In genomic region chr5:121586400-121587039, GRCm38 (mm10) we compare ENCODE assay signal across 9 mouse cellular contexts. TPM values are rescaled to one million over a fixed set of nuclear protein-coding genes. Genes with fewer than 3 reads are reported as not detected.
DNase-seq lines count a peak whose midpoint lies in the region; ATAC-seq and TF ChIP-seq lines count a peak whose summit lies in the region.
"Had no signal": no experiment of that assay in that cellular context is flagged by ENCODE, and none has a peak within 500 bp of the region (broad histone marks: within the 10 kb centered on the region; RNA-seq: fewer than 3 reads in every experiment).

No protein-coding gene starts in this region.

- no peak for TF ChIP-seq CTCF in kidney, adult 2 months (conservative IDR thresholded peaks at IDR 0.05; ENCODE audit: insufficient read depth, insufficient read length, low read depth, low read length)

- DNase-seq in kidney, adult 2 months, result peak; percentile 68
- peak; percentile 88 for DNase-seq in brain, adult 2 months (ENCODE audit: low read depth, low spot score)
- DNase-seq in liver, embryonic 13.5 days, result no peak
- DNase-seq in right cerebral cortex, postnatal 25 days, result peak; percentile 65
- no peak for DNase-seq in cerebellum, postnatal 10 days

- H3K36me3 ChIP-seq in kidney, adult 2 months (ENCODE audit: control insufficient read depth, insufficient read depth, low read length), result no peaks in the 10 kb centered on the region
- no peaks in the 10 kb centered on the region for H3K36me3 ChIP-seq in kidney, embryonic 15.5 days
- H3K36me3 ChIP-seq in intestine, embryonic 16.5 days (ENCODE audit: control insufficient read depth, insufficient read depth, low read length), result no peaks in the 10 kb centered on the region
- H3K36me3 ChIP-seq in liver, embryonic 13.5 days, result no peaks in the 10 kb centered on the region
- H3K36me3 ChIP-seq in midbrain, embryonic 13.5 days, result no peaks in the 10 kb centered on the region
- H3K36me3 ChIP-seq: neural tube, embryonic 12.5 days had no signal

- no peak overlapping the region for H3K9ac ChIP-seq in kidney, embryonic 15.5 days
- H3K9ac ChIP-seq in intestine, embryonic 16.5 days (ENCODE audit: low read depth, low read length), result peak overlapping the region; percentile 34; the same call in 1 of the 2 replicates
- peak overlapping the region; percentile 30; the same call in 1 of the 2 replicates for H3K9ac ChIP-seq in liver, embryonic 13.5 days
- no peak overlapping the region for H3K9ac ChIP-seq in midbrain, embryonic 13.5 days (replicated peaks)
- H3K9ac ChIP-seq: neural tube, embryonic 12.5 days had no signal

- H3K4me2 ChIP-seq in kidney, embryonic 15.5 days, result no peak overlapping the region
- H3K4me2 ChIP-seq in intestine, embryonic 16.5 days (ENCODE audit: low read depth, low read length), result no peak overlapping the region
- peak overlapping the region; percentile 37 for H3K4me2 ChIP-seq in liver, embryonic 13.5 days
- no peak overlapping the region for H3K4me2 ChIP-seq in midbrain, embryonic 13.5 days (replicated peaks)
- H3K4me2 ChIP-seq: neural tube, embryonic 12.5 days had no signal

- 38% methylated on average over 6 of the region's 6 CpGs for WGBS in kidney, adult 2 months
- WGBS in kidney, embryonic 15.5 days, result 53% methylated on average over 6 of the region's 6 CpGs
- WGBS in intestine, embryonic 16.5 days, result 50% methylated on average over 6 of the region's 6 CpGs
- WGBS in liver, embryonic 13.5 days (ENCODE audit: insufficient replicate concordance), result 7% methylated on average over 6 of the region's 6 CpGs
- 77% methylated on average over 6 of the region's 6 CpGs for WGBS in midbrain, embryonic 13.5 days

- H3K27ac ChIP-seq in kidney, adult 2 months (ENCODE audit: insufficient read depth, low read depth, low read length), result peak overlapping the region; percentile 14
- no peak overlapping the region for H3K27ac ChIP-seq in kidney, embryonic 15.5 days
- H3K27ac ChIP-seq in intestine, embryonic 16.5 days (ENCODE audit: low read length), result peak overlapping the region; percentile 76
- H3K27ac ChIP-seq in liver, embryonic 13.5 days, result peak overlapping the region; percentile 62
- H3K27ac ChIP-seq in midbrain, embryonic 13.5 days, result no peak overlapping the region
- H3K27ac ChIP-seq: neural tube, embryonic 12.5 days had no signal

- no peaks in the 10 kb centered on the region for H3K9me3 ChIP-seq in kidney, embryonic 15.5 days (replicated peaks)
- H3K9me3 ChIP-seq in intestine, embryonic 16.5 days (ENCODE audit: control insufficient read depth, low read length), result no peaks in the 10 kb centered on the region
- no peaks in the 10 kb centered on the region for H3K9me3 ChIP-seq in liver, embryonic 13.5 days (replicated peaks)
- H3K9me3 ChIP-seq in midbrain, embryonic 13.5 days, result no peaks in the 10 kb centered on the region
- H3K9me3 ChIP-seq: neural tube, embryonic 12.5 days had no signal

- peaks cover 15% of the 10 kb centered on the region for H3K4me1 ChIP-seq in kidney, adult 2 months (ENCODE audit: control insufficient read depth, insufficient read depth, low read length)
- H3K4me1 ChIP-seq in kidney, embryonic 15.5 days, result peaks cover 26% of the 10 kb centered on the region
- H3K4me1 ChIP-seq in intestine, embryonic 16.5 days (ENCODE audit: control insufficient read depth, insufficient read depth, low read length), result peaks cover 19% of the 10 kb centered on the region
- H3K4me1 ChIP-seq in liver, embryonic 13.5 days (replicated peaks), result peaks cover 55% of the 10 kb centered on the region
- H3K4me1 ChIP-seq in midbrain, embryonic 13.5 days (replicated peaks), result no peaks in the 10 kb centered on the region
- H3K4me1 ChIP-seq: neural tube, embryonic 12.5 days had no signal

- ATAC-seq in kidney, embryonic 15.5 days (replicated peaks; ENCODE audit: low FRiP score), result no peak
- no peak for ATAC-seq in intestine, embryonic 16.5 days
- no peak for ATAC-seq in liver, embryonic 13.5 days (ENCODE audit: low read depth)
- ATAC-seq in midbrain, embryonic 13.5 days, result no peak

- H3K4me3 ChIP-seq in kidney, adult 2 months (ENCODE audit: insufficient read depth, low read depth, low read length), result no peak overlapping the region
- no peak overlapping the region for H3K4me3 ChIP-seq in kidney, embryonic 15.5 days (replicated peaks)
- no peak overlapping the region for H3K4me3 ChIP-seq in intestine, embryonic 16.5 days (ENCODE audit: low read length)
- no peak overlapping the region for H3K4me3 ChIP-seq in liver, embryonic 13.5 days (replicated peaks)
- H3K4me3 ChIP-seq in midbrain, embryonic 13.5 days (replicated peaks), result no peak overlapping the region
- H3K4me3 ChIP-seq: neural tube, embryonic 12.5 days had no signal

- H3K27me3 ChIP-seq in kidney, adult 2 months (replicated peaks; ENCODE audit: control insufficient read depth, insufficient read depth, low read length), result no peaks in the 10 kb centered on the region
- no peaks in the 10 kb centered on the region for H3K27me3 ChIP-seq in kidney, embryonic 15.5 days
- no peaks in the 10 kb centered on the region for H3K27me3 ChIP-seq in intestine, embryonic 16.5 days (replicated peaks; ENCODE audit: control insufficient read depth, insufficient read depth, low read length)
- H3K27me3 ChIP-seq in liver, embryonic 13.5 days, result no peaks in the 10 kb centered on the region
- H3K27me3 ChIP-seq in midbrain, embryonic 13.5 days, result no peaks in the 10 kb centered on the region
- H3K27me3 ChIP-seq: neural tube, embryonic 12.5 days had no signal

- no peak for TF ChIP-seq POLR2A in kidney, adult 2 months (IDR thresholded peaks at IDR 0.05; ENCODE audit: low read depth, low read length)

RNA-seq across cellular contexts. Expression of gene Aldh2, which starts 7.1 kb away (rescaled TPM):
- polyA plus RNA-seq in kidney, adult 2 months (2012; rRNA removed), result 1,369 and 1,431 TPM in 2 replicates
- polyA plus RNA-seq in kidney, embryonic 15.5 days (2015; fragmentation: Nextera tagmentation; extraction: Ambion mirVana), result 197 and 222 TPM in 2 replicates
- polyA plus RNA-seq in intestine, embryonic 16.5 days (2015; fragmentation: Nextera tagmentation; extraction: Ambion mirVana), result 236 TPM in 2 replicates
- 123 and 138 TPM in 2 replicates for polyA plus RNA-seq in liver, embryonic 13.5 days (2015; fragmentation: Nextera tagmentation; extraction: Ambion mirVana)
- 91.9 and 92.3 TPM in 2 replicates for polyA plus RNA-seq in midbrain, embryonic 13.5 days (2015; fragmentation: Nextera tagmentation; extraction: Ambion mirVana)

RNA-seq across cellular contexts. Expression of gene Acad12, which starts 32.2 kb away (rescaled TPM):
- polyA plus RNA-seq in kidney, adult 2 months (2012; rRNA removed), result 47.0 and 51.4 TPM in 2 replicates
- polyA plus RNA-seq in kidney, embryonic 15.5 days (2015; fragmentation: Nextera tagmentation; extraction: Ambion mirVana), result 2.8 and 3.0 TPM in 2 replicates
- 4.5 and 5.3 TPM in 2 replicates for polyA plus RNA-seq in intestine, embryonic 16.5 days (2015; fragmentation: Nextera tagmentation; extraction: Ambion mirVana)
- 1.4 TPM in 2 replicates for polyA plus RNA-seq in liver, embryonic 13.5 days (2015; fragmentation: Nextera tagmentation; extraction: Ambion mirVana)
- polyA plus RNA-seq in midbrain, embryonic 13.5 days (2015; fragmentation: Nextera tagmentation; extraction: Ambion mirVana), result 1.2 and 1.3 TPM in 2 replicates

RNA-seq across cellular contexts. Expression of gene Mapkapk5, which starts 40.8 kb away (rescaled TPM):
- polyA plus RNA-seq in kidney, adult 2 months (2012; rRNA removed), result 32.6 and 36.6 TPM in 2 replicates
- 42.8 and 48.0 TPM in 2 replicates for polyA plus RNA-seq in kidney, embryonic 15.5 days (2015; fragmentation: Nextera tagmentation; extraction: Ambion mirVana)
- 47.3 and 48.0 TPM in 2 replicates for polyA plus RNA-seq in intestine, embryonic 16.5 days (2015; fragmentation: Nextera tagmentation; extraction: Ambion mirVana)
- 27.4 and 29.1 TPM in 2 replicates for polyA plus RNA-seq in liver, embryonic 13.5 days (2015; fragmentation: Nextera tagmentation; extraction: Ambion mirVana)
- 55.5 and 60.5 TPM in 2 replicates for polyA plus RNA-seq in midbrain, embryonic 13.5 days (2015; fragmentation: Nextera tagmentation; extraction: Ambion mirVana)

RNA-seq across cellular contexts. Expression of gene Adam1a, which starts 41.2 kb away (rescaled TPM):
- 2.0 and 2.2 TPM in 2 replicates for polyA plus RNA-seq in kidney, adult 2 months (2012; rRNA removed)
- 1.4 and 1.9 TPM in 2 replicates for polyA plus RNA-seq in kidney, embryonic 15.5 days (2015; fragmentation: Nextera tagmentation; extraction: Ambion mirVana)
- 0.81 and 1.0 TPM in 2 replicates for polyA plus RNA-seq in intestine, embryonic 16.5 days (2015; fragmentation: Nextera tagmentation; extraction: Ambion mirVana)
- polyA plus RNA-seq in liver, embryonic 13.5 days (2015; fragmentation: Nextera tagmentation; extraction: Ambion mirVana), result 0.33 and 0.48 TPM in 2 replicates
- 4.9 TPM in 2 replicates for polyA plus RNA-seq in midbrain, embryonic 13.5 days (2015; fragmentation: Nextera tagmentation; extraction: Ambion mirVana)

RNA-seq across cellular contexts. Expression of gene Gm42878, which starts 41.2 kb away (rescaled TPM):
- polyA plus RNA-seq in kidney, adult 2 months (2012; rRNA removed), result 0.13 TPM in 1 of 2 replicates, not detected in the other
- polyA plus RNA-seq in kidney, embryonic 15.5 days (2015; fragmentation: Nextera tagmentation; extraction: Ambion mirVana), result not detected in 2 replicates
- not detected in 2 replicates for polyA plus RNA-seq in intestine, embryonic 16.5 days (2015; fragmentation: Nextera tagmentation; extraction: Ambion mirVana)
- not detected in 2 replicates for polyA plus RNA-seq in liver, embryonic 13.5 days (2015; fragmentation: Nextera tagmentation; extraction: Ambion mirVana)
- polyA plus RNA-seq in midbrain, embryonic 13.5 days (2015; fragmentation: Nextera tagmentation; extraction: Ambion mirVana), result not detected in 2 replicates
- polyA plus RNA-seq: neural tube, embryonic 12.5 days had no signal

Comparison
In these comparisons a context has a peak if more than half of its experiments do, and no peak if none do; other contexts are left out.
1. H3K27ac ChIP-seq: peak in kidney, adult 2 months (single experiment), intestine, embryonic 16.5 days (single experiment) and liver, embryonic 13.5 days (single experiment); none in kidney, embryonic 15.5 days (single experiment) and midbrain, embryonic 13.5 days (single experiment).
2. DNase-seq: peak in kidney, adult 2 months (single experiment), brain, adult 2 months (single experiment) and right cerebral cortex, postnatal 25 days (single experiment); none in liver, embryonic 13.5 days (single experiment) and cerebellum, postnatal 10 days (0 of 2).
3. H3K9ac ChIP-seq: peak in intestine, embryonic 16.5 days (single experiment) and liver, embryonic 13.5 days (single experiment); none in kidney, embryonic 15.5 days (single experiment) and midbrain, embryonic 13.5 days (single experiment).